Mouse (Mus musculus): ENCODE data around the gene Abcg8.

The Abcg8 gene

DNA sequence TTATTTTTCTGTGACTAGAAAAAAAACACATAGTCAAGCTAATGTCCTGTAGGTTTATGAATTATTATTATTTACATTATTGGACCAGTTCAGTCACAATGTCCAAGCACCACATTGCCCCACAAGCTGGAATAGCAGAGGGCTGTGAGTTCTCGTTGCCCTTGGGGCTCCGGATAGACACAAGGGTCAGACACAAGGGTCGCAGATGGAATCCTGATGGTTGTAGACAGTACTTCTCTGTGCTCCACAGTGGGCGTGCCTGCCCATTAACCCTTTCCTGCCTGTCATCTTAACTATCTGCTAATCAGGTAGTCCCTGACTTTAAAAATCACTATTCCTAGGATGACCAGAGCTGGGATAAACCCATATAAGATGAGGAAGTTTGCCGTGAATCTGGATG is 17.9 kb upstream of the Abcg8 start:
- intact Hi-C loops (cut with DNase I): no loop called here

DNA sequence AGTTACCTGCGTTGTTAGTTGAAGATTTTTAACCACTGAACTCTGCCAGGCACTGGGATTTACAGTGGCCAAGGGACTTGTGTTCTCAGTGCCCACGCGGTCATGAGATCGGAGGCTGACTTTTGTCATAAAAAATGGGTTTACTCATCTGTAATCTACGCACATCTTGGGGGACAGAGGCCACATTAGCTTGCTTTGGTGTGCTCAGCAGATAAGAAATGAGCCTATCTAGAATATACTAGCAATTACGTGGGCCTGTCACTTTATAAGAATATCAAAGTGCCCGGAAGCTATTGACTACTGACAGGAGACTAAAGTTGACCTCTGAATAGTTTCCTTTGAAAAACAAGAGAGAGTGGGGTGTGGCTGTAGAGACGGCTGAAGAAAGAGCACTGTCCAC is 17.2 kb upstream of the Abcg8 start:
- intact Hi-C loops (cut with DNase I): no loop called here

DNA sequence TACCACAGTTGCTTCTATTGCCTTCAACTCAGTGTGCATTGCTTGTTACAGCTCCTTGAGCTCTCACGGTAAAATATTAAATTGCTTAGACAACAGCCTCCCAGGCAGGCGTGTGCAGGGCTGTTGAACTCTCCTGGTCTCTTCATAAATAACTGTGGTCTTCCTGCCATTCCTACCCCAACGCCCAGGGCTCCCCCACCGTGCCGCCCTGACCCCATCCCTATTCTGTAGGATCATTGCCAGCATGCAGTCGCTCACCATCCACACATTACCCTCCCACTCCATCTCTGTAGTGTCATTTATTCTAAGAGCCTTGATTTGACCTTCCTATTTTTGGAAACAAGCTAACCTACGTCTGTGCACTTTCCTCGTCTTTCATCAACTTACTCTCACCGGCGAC is 11.0 kb upstream of the Abcg8 start:
- intact Hi-C loops (cut with DNase I): no loop called here

DNA sequence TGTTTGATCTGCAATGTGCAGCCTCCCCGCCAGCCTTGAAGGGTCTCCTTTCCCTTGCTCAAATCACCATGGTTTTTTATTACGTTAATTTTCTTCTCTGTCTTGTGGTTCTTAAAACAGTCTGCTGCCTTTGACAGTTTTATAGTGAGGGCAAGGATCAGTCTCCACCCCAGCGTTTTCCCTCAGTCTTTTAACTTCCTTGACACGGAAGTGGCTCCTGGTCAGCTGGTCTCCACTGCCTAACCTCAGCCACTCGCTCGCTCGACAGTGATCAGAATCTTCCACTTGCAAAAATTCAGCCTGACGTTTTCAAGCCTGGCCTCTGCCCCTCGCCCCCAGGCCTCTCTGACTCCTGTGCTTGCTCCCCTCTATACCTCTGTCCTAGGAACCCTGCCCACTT is 10.4 kb upstream of the Abcg8 start:
- intact Hi-C loops (cut with DNase I): no loop called here

DNA sequence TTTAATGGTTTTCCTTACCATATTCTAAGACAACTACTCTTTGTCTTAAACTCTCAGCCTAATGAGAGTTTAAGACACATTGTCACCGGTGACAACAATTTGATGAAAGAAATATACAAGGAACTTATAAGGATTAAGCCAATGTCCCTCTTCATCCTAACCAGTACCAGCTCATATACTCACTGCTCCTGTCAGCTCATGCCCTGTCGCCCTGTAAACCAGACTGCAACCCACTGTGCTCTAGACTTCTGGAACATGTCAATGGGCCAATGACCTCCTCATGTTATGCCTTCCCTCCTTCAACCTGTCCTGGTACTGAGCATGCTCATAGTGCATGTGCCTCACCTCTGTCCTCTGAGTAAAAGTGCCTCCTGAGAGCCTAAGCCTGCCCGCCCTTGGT is 8.3 kb upstream of the Abcg8 start:
- intact Hi-C loops (cut with DNase I): no loop called here

DNA sequence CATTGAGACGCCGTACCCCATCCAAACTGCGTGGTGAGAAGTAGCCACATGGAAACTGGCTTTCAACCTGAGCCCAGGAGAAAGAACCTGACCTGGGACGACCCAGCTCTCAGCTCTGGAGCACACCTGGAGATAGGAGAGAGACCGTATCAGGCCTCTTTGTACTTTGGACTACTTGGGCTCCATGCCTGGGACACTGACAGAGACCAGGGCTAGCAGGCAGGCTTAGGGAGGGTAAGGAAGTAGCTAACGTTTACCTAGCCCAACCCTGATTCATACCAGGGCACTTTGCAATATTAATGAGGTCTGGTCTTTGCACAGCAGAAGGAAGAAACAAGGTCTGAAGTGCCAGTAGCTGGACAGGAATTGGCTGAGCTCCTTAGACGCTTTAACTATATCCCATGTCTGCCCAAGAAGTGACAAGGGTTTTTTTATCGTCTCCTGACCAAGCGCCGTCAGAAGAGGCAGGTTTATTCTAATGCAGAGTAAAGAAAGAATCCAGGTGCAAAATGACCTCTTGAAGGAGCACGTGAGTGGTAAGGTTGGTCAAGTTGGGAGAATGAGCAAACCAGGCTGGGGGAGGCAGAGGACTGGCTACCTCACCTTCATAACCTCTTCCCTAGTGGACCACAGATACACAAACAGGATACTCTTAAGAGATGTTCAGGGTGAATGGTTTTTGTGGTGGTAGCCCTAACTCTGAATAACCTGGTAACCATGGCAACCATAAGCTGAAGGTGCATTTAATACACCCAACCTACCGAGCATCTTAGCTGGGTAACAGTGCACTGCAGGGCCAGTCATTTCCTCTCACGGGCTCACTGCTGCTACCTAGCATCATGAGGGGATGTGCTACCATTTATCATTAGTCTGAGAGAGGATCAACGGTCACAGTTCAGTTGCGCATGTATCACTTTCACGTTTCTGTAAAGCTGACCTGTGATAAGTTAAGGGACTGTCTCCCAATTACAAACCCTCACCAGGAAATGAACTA is 3.4 kb upstream of the Abcg8 start:
- intact Hi-C loops (cut with DNase I): no loop called here

DNA sequence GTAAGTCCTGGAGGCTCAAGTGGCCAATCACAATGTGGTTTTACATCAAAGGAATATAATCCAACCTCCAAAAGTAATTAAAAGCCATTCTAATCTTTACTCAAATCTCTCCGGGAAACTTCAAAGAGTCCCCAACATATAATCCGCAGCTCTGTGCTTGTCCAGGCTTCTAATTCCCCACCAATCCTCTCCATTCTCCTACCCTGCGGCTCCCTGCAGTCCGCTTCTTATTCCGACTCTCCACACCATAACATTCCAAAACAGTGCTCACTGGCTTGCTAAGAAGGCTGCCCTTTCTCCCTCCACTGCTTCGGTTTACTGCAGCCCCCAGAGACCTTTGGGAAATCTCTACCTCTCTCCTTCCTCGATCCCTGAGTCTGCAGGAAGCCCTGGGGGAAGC is 2.1 kb upstream of the Abcg8 start:
- intact Hi-C loops (cut with DNase I): no loop called here

DNA sequence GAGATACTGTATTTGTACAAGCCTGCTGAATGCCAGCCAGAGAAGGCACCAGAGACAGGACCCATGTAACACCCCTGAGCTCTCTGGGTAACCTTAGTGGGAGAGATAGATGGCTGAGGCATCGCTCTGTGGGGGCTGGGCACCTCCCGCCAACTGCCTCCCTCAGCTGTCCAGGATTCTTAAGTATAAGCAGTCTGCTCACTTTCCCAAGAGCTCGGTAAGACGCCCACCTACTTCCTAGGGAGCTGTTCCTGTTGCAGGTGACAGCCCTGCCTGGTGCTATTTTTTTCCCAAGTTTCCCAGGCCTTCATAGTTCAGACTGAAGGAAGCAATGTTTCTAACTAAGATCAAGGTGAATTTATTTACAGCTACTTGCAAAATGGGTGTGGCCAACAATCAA is 898 bp upstream of the Abcg8 start:
- intact Hi-C loops (cut with DNase I): no loop called here

DNA sequence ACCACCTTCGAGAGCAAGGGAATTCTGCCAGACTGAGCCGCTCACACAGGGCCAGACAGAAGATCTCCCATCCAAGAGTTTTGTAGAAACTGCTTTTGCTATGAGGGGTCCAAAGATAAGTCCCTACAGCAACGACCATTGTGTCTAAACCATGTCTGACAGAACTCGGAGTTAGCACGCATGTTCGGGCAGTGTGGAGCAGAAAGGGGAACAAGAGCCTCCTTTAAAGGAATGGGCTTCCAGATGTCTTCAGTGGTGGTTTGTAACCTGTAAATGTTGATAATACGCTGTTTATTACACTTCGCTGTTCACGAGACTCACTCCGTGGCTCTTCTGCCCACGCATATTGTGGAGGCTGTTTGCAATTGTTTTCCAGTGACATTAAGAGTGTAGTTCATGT is 1.5 kb downstream of the Abcg8 start:
- intact Hi-C loops (cut with DNase I): no loop called here

DNA sequence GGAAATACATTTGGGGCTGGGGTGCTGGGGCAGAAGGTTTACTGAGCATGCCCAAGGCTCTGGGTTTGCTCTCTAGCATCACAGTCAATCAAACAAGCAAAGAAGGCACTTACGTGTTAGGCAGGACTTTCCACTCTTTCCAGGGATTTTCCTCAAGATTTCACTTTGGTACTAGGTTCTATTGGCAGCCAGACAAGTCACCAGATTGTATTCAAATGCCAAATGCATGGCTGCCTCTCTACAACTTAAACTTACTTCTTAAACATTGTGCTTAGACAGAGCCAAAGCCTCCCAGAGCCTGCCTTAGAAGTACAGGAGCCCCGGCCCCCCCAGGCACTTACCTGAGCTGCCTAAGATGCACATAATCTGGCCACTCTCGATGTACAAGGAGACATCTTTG is 5.6 kb downstream of the Abcg8 start:
- intact Hi-C loops (cut with DNase I): no loop called here

DNA sequence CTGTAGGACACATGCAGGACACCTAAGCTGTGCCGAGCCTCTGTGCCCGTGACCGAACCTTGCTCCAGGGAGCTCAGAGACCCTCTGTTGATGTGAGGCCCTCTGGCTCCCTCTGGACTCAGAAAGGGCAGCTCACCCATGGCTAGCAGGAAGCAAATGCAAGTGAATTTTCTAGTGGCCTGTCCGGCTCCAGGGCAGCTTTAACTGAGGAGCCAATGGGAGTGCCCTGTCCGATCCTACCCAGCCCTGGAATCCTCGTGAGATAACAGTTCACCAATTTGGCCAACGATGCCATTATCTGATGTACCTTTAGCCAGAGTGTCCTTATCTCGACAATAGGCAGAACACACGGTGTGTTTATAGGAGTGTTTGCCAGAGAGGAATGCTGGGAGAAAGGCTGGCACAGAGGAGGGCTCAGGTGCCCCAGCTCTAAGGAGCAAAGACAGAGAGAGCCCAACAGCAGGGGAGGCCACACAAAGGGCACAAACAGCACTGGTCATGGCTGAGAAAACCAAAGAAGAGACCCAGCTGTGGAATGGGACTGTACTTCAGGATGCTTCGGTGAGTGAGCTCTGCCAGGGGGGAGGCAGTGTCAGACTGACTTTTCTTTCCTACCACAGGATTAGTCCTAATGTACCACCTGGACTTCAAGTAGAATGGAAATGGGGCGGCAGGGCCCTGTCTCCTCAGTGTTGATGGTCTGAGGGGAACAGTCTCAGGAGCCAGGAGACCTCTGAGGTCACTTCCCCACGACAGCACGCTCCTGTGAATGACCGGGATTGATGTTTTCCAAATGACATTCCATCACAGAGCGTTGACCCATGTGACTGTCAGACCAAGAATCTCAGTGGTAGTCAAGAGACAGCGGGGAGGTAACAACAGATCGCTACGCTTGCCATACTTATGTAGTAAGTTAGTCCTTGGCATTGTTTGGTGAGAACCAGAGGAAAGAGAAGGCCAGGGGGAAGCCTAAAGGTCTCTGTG is 6.9 kb downstream of the Abcg8 start, which contains the start of gene Abcg5:
Gene Abcg5 (minus strand): TSS at position 278 of the 984 bp plus-strand sequence.
- intact Hi-C loops (cut with DNase I): no loop called here

DNA sequence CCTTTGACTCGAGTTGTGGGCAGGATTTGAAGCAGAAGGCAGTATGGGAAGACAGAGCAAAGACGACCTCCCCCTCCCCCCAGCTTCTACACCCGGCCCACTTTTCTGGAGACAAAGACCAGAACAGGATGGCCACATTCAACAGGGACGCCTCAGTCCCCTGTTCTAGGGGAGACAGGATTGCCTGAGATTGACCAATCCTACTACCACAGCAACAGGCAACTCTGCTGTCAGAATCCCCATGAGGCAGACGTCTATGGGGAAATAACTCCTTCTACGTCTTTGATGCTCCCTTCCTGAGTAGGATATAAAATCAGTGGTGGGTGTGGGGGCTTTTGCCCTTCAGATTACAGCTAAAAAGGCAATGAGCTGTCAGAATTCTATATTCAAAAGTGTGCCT is 8.2 kb downstream of the Abcg8 start:
- intact Hi-C loops (cut with DNase I): no loop called here

DNA sequence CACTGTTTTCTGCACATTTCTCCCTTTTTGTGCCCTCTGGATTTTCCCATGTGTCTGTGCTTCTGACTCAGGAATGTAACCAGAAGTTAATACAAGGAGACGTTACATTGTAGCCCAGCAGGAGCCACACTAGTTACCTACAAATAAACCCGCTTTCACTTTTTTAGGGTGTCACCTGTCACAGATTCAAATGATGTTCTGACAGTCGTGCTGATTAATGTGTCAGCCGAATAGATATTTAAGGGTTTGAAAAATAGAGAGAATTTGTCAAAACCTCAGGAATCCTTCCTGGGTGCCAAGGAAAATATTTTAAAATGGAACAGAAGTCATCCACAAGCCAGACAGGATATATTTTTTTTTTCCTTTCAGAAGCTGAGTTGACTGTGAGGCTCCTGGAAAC is 9.2 kb downstream of the Abcg8 start:
- intact Hi-C loops (cut with DNase I): no loop called here

DNA sequence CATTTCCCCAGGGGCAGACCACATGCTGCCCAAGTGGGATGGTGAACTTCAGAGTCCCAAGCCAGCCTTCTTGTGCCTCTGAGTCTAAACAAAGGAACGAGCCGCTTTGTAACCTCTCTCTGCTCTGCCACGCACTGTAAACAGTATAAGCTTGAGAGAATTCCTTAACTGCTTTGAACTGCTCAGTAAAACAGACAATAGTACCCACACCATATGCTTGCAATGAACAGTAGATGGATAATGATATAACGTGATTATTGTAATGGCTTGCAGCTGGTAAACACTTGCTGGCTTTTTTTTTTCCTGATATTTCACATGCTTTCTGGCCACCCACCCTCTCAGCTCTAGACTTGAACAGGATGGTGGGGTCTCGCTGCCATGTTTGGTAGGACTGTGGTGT is 11.9 kb downstream of the Abcg8 start:
- intact Hi-C loops (cut with DNase I): no loop called here

DNA sequence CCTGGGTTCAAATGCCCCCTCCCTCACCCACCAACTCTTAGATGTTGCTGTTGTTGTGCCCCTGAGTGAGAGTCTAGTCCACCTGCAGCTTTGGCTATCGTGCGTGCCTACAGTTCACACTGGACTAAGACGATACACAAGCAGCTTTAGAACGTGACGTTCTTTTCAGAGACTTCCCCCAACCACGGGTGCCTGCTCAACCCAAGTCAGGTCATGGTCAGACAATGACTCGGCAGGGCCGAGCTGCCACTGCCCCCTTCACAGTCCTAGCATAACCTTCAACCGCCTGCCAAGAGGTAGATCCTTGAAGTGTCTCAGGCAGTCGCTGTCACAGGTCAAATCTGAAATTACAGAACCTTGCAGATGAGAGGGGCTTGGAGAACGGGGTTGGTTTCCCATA is 12.7 kb downstream of the Abcg8 start:
- intact Hi-C loops (cut with DNase I): no loop called here

DNA sequence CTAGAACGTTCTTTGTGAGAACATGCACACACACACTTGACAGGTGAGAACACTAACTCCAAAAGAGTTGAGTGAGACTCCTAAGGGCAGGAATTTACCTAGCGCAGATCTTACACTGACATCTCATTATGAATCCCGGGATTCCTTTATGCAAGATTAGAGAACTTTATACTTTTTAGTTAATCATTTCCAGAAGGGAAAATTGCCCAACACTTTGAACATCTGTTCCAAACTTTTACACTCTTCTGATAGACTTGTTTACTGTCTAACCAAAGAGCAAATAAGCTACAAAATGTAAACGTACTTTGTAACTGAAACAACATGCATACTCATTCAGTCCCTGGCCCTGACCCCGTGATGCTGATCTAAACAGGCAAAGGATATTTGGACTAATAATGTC is 13.2 kb downstream of the Abcg8 start:
- intact Hi-C loops (cut with DNase I): no loop called here

DNA sequence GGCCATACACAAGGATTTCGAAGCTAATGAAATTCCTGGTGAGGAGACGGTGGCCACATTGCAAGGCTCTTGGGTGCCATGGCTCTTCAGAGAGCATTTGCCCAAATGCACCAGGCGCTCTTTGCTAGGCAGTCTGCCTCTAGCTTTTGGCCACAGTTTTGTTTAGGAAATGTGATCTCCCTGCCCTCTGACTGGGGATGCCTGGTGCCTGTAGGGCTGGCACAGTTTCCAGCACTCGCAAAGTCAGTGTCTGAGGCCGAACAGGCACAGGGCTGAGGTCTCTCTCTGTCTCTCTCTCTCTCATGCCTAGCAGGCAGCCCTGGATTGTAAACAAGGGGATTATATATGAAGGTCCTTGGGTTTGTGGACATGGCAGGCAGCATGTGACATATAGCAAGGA is 14.0 kb downstream of the Abcg8 start:
- intact Hi-C loops (cut with DNase I): no loop called here

DNA sequence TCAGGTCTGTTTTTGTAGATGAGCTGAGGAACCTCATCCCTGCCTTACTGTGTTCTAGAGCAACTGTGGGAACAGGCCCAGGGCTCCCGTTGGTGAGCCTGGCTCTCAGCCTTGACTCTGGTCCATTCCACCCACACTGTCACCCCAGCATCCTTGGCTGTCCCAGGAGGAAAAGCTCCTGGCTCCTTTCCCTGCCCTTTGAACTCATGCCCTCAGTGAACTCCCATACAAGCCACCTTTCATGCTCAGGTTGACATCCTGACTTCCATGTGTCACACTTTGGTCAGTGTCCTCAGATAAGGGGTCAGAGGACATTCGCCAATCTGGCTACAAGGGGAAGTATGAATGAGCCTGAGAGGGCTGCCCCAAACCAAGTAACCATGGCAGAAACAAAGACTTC is 17.6 kb downstream of the Abcg8 start:
- intact Hi-C loops (cut with DNase I): no loop called here

DNA sequence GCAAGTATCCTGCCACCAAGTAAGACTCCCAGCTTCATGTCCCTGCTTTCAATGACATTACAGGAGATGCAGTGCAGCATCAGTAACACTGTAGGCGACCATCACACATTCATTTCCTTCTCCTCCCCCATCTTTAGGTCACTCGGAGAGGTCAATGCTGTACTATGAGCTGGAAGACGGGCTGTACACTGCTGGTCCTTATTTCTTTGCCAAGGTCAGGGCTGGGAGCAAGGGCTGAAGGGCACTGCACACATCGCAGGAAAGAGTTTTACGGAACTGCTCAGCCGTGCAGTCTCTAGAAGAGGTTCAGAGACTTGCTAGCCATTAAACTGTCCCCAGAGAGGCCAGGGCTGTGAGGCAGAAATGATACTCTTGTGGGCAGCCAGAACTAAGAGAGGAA is 20.4 kb downstream of the Abcg8 start:
- intact Hi-C loops (cut with DNase I): no loop called here

DNA sequence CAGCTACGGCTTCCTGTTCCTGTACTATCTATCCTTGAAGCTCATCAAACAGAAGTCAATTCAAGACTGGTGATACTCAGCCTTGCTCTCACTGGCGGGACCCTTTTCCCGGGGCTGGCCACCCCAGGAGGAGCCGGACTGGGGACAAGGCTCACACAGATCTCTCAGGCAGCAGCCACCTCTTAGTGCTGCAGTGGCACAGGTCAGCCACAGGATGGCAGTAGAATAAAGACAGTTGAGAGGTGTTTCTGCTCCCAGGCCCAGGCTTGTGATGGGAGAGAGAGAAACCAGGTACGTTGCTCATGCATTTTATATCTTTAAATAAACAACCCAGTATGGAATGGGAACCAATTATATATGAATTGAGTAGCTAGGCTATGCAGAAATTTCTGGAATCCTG is 22.6 kb downstream of the Abcg8 start:
- intact Hi-C loops (cut with DNase I): no loop called here

DNA sequence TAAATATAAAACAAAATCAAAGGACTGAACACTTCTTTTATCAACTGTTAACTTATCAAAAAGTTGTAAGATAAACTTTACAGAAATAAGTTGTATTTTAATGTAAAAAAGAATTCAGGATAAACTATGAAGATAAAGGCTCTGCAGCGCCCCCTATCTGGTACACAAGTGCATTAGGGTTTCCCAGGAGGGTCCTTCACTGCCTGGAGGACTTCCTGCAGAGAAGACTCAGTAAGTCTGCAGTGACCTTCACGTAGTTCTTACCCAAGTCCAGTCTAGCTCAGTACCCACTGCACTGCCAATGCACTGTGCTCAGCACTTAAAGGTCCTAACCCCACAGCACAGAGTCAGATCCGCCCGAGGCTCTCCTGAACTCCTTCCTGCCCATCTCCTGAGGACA is 31.3 kb downstream of the Abcg8 start:
- intact Hi-C loops (cut with DNase I): no loop called here

DNA sequence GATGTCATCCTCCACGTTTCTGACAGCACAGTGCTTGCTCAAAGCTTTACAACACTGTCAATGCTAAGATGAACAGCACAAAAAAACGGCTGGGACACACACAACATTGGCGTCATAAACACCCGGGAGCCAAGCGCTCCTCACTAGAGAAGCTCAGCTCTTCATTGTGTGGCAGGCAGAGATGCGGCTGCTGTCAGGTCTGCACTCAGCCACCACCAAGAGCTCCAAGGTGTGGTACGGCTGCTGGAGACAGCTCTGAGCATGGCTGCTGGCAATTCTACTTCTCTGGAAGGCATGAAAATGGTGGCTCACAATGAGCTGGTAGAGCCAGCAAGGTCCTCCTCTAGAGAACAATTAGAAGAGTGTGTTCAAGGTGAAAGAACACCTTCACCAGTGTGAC is 32.7 kb downstream of the Abcg8 start:
- intact Hi-C loops (cut with DNase I): no loop called here
